Mouse (Mus musculus): ENCODE data around the gene Git2. TPM values are rescaled to one million over a fixed set of nuclear protein-coding genes. Genes with fewer than 3 reads are reported as not detected.

Git2 gene
- total and polyA plus RNA-seq, 3 experiments = 104 to 227 (median 201) TPM

DNA sequence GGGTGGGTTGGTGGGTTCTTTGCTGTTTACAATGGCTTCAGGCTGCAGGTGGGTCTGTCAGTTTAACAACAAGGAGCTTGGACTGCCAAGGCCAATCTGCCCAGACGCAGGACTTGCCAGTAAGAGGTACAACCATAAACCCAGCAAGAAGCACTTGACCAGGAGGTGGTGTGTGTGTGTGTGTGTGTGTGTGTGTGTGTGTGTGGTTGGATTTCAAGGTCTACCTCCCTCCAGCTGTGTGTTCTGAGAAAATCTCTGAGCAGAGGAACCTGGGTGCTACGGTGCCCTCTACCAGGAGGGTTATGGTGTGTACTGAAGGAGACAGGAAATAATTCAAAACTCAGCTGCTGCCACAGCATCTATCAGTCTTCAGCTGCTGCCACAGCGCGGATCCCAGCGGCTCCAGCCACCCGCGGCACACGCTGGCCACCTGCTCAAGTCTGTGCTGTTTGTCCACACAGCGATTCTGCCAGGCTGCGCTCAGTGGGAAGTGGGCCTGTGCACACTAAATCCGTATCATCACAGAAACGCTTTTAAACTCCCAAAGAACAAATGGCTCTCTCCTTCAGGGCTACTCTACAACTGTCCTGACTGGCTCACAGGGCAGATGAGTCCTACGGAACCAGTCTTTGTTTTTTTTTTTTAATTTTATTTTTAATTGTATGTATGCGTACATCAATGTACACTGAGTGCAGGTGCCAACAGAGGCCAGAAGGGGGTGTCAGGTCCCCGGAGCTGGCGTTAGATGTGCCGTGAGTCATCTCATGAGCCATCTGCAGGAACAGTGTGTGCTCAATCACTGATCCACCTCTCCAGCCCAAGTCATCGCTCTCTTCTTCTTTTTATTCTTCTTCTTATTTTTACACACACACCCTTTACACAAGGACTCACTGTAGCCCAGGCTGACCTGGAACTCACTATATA lies 10.2 kb downstream of the Git2 start:
- Histone ChIP-seq H3K27me3 (ENCODE audit: insufficient read depth, low read length) (no peaks in the 10 kb centered on the region), H3K36me3 (replicated peaks) (peaks cover 98% of the 10 kb centered on the region), H3K4me3 (ENCODE audit: low read depth, low read length) (no peak overlapping the region), H3K4me1 (ENCODE audit: insufficient read depth, low read depth, low read length) (peaks cover 37% of the 10 kb centered on the region), H3K9me3 (replicated peaks) (no peaks in the 10 kb centered on the region)
- TF ChIP-seq TAL1 (conservative IDR thresholded peaks at IDR 0.05; ENCODE audit: low read depth, low read length) (no peak), POLR2AphosphoS5 (IDR thresholded peaks at IDR 0.05; ENCODE audit: insufficient replicate concordance, low read depth, low read length) (no peak), GATA1 (IDR thresholded peaks at IDR 0.05; ENCODE audit: borderline replicate concordance, low read length) (no peak), CTCF (IDR thresholded peaks at IDR 0.05; ENCODE audit: low read depth, low read length) (no peak), GATA2 (IDR thresholded peaks at IDR 0.05; ENCODE audit: borderline replicate concordance, low read depth, low read length) (no peak)
- no peak for ATAC-seq (ENCODE audit: extremely low read depth, insufficient number of reproducible peaks, low FRiP score, poor library complexity, severe bottlenecking)
- no peak for DNase-seq (ENCODE audit: low spot score)

DNA sequence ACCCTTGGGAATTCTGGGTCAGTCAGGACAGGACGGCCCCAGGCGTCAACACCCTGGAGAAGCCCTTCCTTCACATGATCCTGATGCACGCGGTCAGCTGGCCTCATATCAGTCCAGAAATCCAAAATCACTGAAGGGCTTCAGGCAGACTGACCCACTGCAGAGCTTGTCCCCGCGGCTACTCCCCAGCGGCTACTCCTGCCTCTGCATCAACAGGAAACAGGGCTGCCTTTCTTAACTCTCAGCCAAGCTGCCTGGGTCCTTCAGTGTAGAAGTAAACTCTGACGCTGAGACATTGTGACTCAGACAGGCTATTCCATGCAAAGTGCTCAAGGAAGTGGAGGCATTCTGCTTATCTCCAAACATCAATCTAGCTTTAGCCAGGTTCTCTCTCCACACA lies 13.3 kb downstream of the Git2 start:
- Histone ChIP-seq H3K9me3 (replicated peaks) (no peaks in the 10 kb centered on the region), H3K4me3 (ENCODE audit: low read depth, low read length) (no peak overlapping the region), H3K4me1 (ENCODE audit: insufficient read depth, low read depth, low read length) (peaks cover 11% of the 10 kb centered on the region), H3K36me3 (replicated peaks) (peaks cover 99% of the 10 kb centered on the region), H3K27me3 (ENCODE audit: insufficient read depth, low read length) (no peaks in the 10 kb centered on the region)
- DNase-seq (ENCODE audit: low spot score) = no peak
- TF ChIP-seq CTCF (IDR thresholded peaks at IDR 0.05; ENCODE audit: low read depth, low read length) (no peak), TAL1 (conservative IDR thresholded peaks at IDR 0.05; ENCODE audit: low read depth, low read length) (no peak), GATA1 (IDR thresholded peaks at IDR 0.05; ENCODE audit: borderline replicate concordance, low read length) (no peak), GATA2 (IDR thresholded peaks at IDR 0.05; ENCODE audit: borderline replicate concordance, low read depth, low read length) (no peak), POLR2AphosphoS5 (IDR thresholded peaks at IDR 0.05; ENCODE audit: insufficient replicate concordance, low read depth, low read length) (no peak)
- no peak for ATAC-seq (ENCODE audit: extremely low read depth, insufficient number of reproducible peaks, low FRiP score, poor library complexity, severe bottlenecking)

- Histone ChIP-seq H3K9me3 (replicated peaks) (no peaks in the 10 kb centered on the region), H3K27me3 (ENCODE audit: insufficient read depth, low read length) (no peaks in the 10 kb centered on the region), H3K36me3 (replicated peaks) (peaks cover 99% of the 10 kb centered on the region), H3K4me1 (ENCODE audit: insufficient read depth, low read depth, low read length) (no peaks in the 10 kb centered on the region; the same call in 1 of the 2 replicates), H3K4me3 (ENCODE audit: low read depth, low read length) (no peak overlapping the region)
- no peak for DNase-seq (ENCODE audit: low spot score)
- ATAC-seq (ENCODE audit: extremely low read depth, insufficient number of reproducible peaks, low FRiP score, poor library complexity, severe bottlenecking) = no peak
- TF ChIP-seq POLR2AphosphoS5 (IDR thresholded peaks at IDR 0.05; ENCODE audit: insufficient replicate concordance, low read depth, low read length) (no peak), GATA2 (IDR thresholded peaks at IDR 0.05; ENCODE audit: borderline replicate concordance, low read depth, low read length) (no peak), CTCF (IDR thresholded peaks at IDR 0.05; ENCODE audit: low read depth, low read length) (no peak), GATA1 (IDR thresholded peaks at IDR 0.05; ENCODE audit: borderline replicate concordance, low read length) (no peak), TAL1 (conservative IDR thresholded peaks at IDR 0.05; ENCODE audit: low read depth, low read length) (no peak)
These were observed 15.7 kb downstream of the Git2 start for GRCm38 (mm10) chr5:114759536-114760090.

- TF ChIP-seq CTCF (IDR thresholded peaks at IDR 0.05; ENCODE audit: low read depth, low read length) = no peak
- no peak for TF ChIP-seq GATA1 (IDR thresholded peaks at IDR 0.05; ENCODE audit: borderline replicate concordance, low read length)
- no peak for TF ChIP-seq TAL1 (conservative IDR thresholded peaks at IDR 0.05; ENCODE audit: low read depth, low read length)
- TF ChIP-seq POLR2AphosphoS5 (IDR thresholded peaks at IDR 0.05; ENCODE audit: insufficient replicate concordance, low read depth, low read length) = no peak
- TF ChIP-seq GATA2 (IDR thresholded peaks at IDR 0.05; ENCODE audit: borderline replicate concordance, low read depth, low read length) = no peak
- ATAC-seq (ENCODE audit: extremely low read depth, insufficient number of reproducible peaks, low FRiP score, poor library complexity, severe bottlenecking) (no peak), DNase-seq (ENCODE audit: low spot score) (no peak)
- H3K36me3 ChIP-seq (replicated peaks) = peaks cover 100% of the 10 kb centered on the region
- H3K4me1 ChIP-seq (ENCODE audit: insufficient read depth, low read depth, low read length) = no peaks in the 10 kb centered on the region; the same call in 1 of the 2 replicates
- no peaks in the 10 kb centered on the region for H3K9me3 ChIP-seq (replicated peaks)
- no peak overlapping the region for H3K4me3 ChIP-seq (ENCODE audit: low read depth, low read length)
- H3K27me3 ChIP-seq (ENCODE audit: insufficient read depth, low read length) = no peaks in the 10 kb centered on the region
These were observed 21.9 kb downstream of the Git2 start for GRCm38 (mm10) chr5:114753384-114753783.

- ATAC-seq (ENCODE audit: extremely low read depth, insufficient number of reproducible peaks, low FRiP score, poor library complexity, severe bottlenecking) (no peak), DNase-seq (ENCODE audit: low spot score) (no peak)
- peaks cover 100% of the 10 kb centered on the region for H3K36me3 ChIP-seq (replicated peaks)
- H3K4me3 ChIP-seq (ENCODE audit: low read depth, low read length) = no peak overlapping the region
- H3K4me1 ChIP-seq (ENCODE audit: insufficient read depth, low read depth, low read length) = no peaks in the 10 kb centered on the region; the same call in 1 of the 2 replicates
- no peaks in the 10 kb centered on the region for H3K9me3 ChIP-seq (replicated peaks)
- TF ChIP-seq CTCF (IDR thresholded peaks at IDR 0.05; ENCODE audit: low read depth, low read length) (no peak), GATA1 (IDR thresholded peaks at IDR 0.05; ENCODE audit: borderline replicate concordance, low read length) (no peak), POLR2AphosphoS5 (IDR thresholded peaks at IDR 0.05; ENCODE audit: insufficient replicate concordance, low read depth, low read length) (no peak), TAL1 (conservative IDR thresholded peaks at IDR 0.05; ENCODE audit: low read depth, low read length) (no peak), GATA2 (IDR thresholded peaks at IDR 0.05; ENCODE audit: borderline replicate concordance, low read depth, low read length) (no peak)
- H3K27me3 ChIP-seq (ENCODE audit: insufficient read depth, low read length) = no peaks in the 10 kb centered on the region
These were observed 22.9 kb downstream of the Git2 start for GRCm38 (mm10) chr5:114752397-114752796.

DNA sequence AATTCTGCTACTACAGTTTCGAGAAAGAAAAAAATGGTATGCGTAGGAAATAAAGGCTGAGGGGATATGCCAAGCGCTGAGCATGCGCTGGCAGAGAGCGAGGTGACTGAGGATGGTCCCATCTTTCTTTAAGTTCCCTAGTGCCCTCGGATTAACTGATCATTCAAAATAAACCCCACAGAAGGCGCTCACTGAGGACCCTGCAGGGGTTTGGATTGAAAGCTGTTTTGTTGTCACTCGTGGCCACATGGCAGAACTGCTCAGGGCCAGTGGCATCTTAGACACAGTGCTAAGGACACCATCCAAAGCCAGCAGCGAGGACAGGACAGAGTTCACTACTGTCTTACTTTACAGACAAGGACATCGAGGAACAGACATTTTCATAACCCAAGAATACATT lies 25.0 kb downstream of the Git2 start:
- no peak for DNase-seq (ENCODE audit: low spot score)

More for the DNA sequence above, 25.0 kb downstream of the Git2 start:
- TF ChIP-seq TAL1 (conservative IDR thresholded peaks at IDR 0.05; ENCODE audit: low read depth, low read length) (no peak), CTCF (IDR thresholded peaks at IDR 0.05; ENCODE audit: low read depth, low read length) (no peak), GATA2 (IDR thresholded peaks at IDR 0.05; ENCODE audit: borderline replicate concordance, low read depth, low read length) (no peak), POLR2AphosphoS5 (IDR thresholded peaks at IDR 0.05; ENCODE audit: insufficient replicate concordance, low read depth, low read length) (no peak), GATA1 (IDR thresholded peaks at IDR 0.05; ENCODE audit: borderline replicate concordance, low read length) (no peak)
- Histone ChIP-seq H3K9me3 (replicated peaks) (no peaks in the 10 kb centered on the region), H3K36me3 (replicated peaks) (peaks cover 99% of the 10 kb centered on the region), H3K27me3 (ENCODE audit: insufficient read depth, low read length) (no peaks in the 10 kb centered on the region), H3K4me3 (ENCODE audit: low read depth, low read length) (no peak overlapping the region), H3K4me1 (ENCODE audit: insufficient read depth, low read depth, low read length) (peaks cover 10% of the 10 kb centered on the region)
- ATAC-seq (ENCODE audit: extremely low read depth, insufficient number of reproducible peaks, low FRiP score, poor library complexity, severe bottlenecking) = no peak

Measured in G1E (cell line).